Mouse (Mus musculus) CH12.LX (cell line): Measurements from ENCODE around the gene Olfr520.

ENCODE experiments used
- CHD1 ChIP-seq: IDR thresholded peaks from 2 replicates; pipeline ENCODE4 v1.6.1; 2012; ENCODE audit warnings: low read depth, low read length, improper control_type of control experiment, inconsistent platforms
- CHD2 ChIP-seq: IDR thresholded peaks from 2 replicates; pipeline ENCODE4 v1.6.1; 2011; ENCODE audit warnings: low read length, improper control_type of control experiment
- CTCF ChIP-seq, 2 experiments: IDR thresholded peaks in 1 of 2; conservative IDR thresholded peaks in 1 of 2; 2 replicates each; pipeline ENCODE4 v1.5.1; 2011 to 2012; ENCODE audit warnings: low read depth in 2 of 2, low read length in 2 of 2, improper control_type of control experiment in 1 of 2, inconsistent platforms in 1 of 2, mild to moderate bottlenecking in 1 of 2, moderate library complexity in 1 of 2
- JUN ChIP-seq: IDR thresholded peaks from 2 replicates; pipeline ENCODE4 v1.6.1; 2011; ENCODE audit warnings: low read depth, mild to moderate bottlenecking, low read length, improper control_type of control experiment, moderate library complexity; ENCODE audit not compliant: insufficient read depth
- MAX ChIP-seq: IDR thresholded peaks from 2 replicates; pipeline ENCODE4 v1.6.1; 2011; ENCODE audit warnings: low read length, improper control_type of control experiment
- POLR2A ChIP-seq: IDR thresholded peaks from 2 replicates; pipeline ENCODE4 v1.6.1; 2011; ENCODE audit warnings: low read depth, mild to moderate bottlenecking, improper control_type of control experiment, low read length
- SMC3 ChIP-seq: IDR thresholded peaks from 2 replicates; pipeline ENCODE4 v1.6.1; 2011; ENCODE audit warnings: low read depth, low read length, improper control_type of control experiment
- TBP ChIP-seq: conservative IDR thresholded peaks from 2 replicates; pipeline ENCODE4 v1.6.1; 2011; ENCODE audit warnings: low read depth, low read length, improper control_type of control experiment
- TCF12 ChIP-seq: IDR thresholded peaks from 2 replicates; pipeline ENCODE4 v1.6.1; 2014; ENCODE audit warnings: low read depth, mild to moderate bottlenecking, inconsistent platforms, low read length, improper control_type of control experiment
- USF1 ChIP-seq: IDR thresholded peaks from 2 replicates; pipeline ENCODE4 v1.6.1; 2014; ENCODE audit warnings: low read depth, mild to moderate bottlenecking, inconsistent platforms, low read length, improper control_type of control experiment
- ZKSCAN1 ChIP-seq: IDR thresholded peaks from 2 replicates; pipeline ENCODE4 v1.6.1; 2012; ENCODE audit warnings: low read depth, inconsistent platforms, low read length, improper control_type of control experiment, borderline replicate concordance
- ZMIZ1 ChIP-seq: IDR thresholded peaks from 2 replicates; pipeline ENCODE4 v1.6.1; 2012; ENCODE audit warnings: low read depth, mild to moderate bottlenecking, inconsistent platforms, low read length, improper control_type of control experiment
- ZNF384 ChIP-seq: IDR thresholded peaks from 2 replicates; pipeline ENCODE4 v1.6.1; 2012; ENCODE audit warnings: low read depth, low read length, improper control_type of control experiment, inconsistent platforms

DNA sequence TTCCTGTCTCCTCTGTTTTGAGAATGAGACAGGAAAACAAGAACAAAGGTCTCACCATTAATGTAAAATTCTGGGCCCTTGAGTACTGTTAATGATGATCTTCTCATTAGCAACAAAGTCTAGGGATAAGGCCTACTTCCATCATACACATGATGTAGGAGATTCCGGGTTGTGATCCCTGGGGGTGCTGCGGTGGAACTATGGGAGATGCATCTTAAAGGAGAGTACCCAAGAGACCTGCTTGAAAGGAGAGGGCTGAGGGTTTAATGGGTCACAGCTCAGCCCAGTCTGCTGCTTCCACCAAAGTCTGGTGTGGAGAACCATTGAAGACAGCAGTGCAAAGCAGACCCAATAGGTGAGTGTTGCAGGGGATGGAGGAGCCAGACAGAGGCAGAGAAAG lies 33.1 kb downstream of the Olfr520 start, which contains the start of gene Olfr521:
- TF ChIP-seq ZMIZ1 (no peak), SMC3 (no peak), USF1 (no peak), POLR2A (no peak), CTCF (conservative IDR thresholded peaks at IDR 0.05 in 1 of 2, IDR thresholded peaks at IDR 0.05 in 1 of 2; ENCODE audit: low read depth in 2 of 2, low read length in 2 of 2) (no peak), JUN (no peak), TBP (no peak), ZNF384 (no peak), CHD1 (no peak), CHD2 (no peak), MAX (no peak), TCF12 (no peak), ZKSCAN1 (no peak)
